Mouse (Mus musculus) left cerebral cortex, postnatal 14 days (tissue): Measurements from ENCODE around the gene Gm49378. TPM values are rescaled to one million over a fixed set of nuclear protein-coding genes. Genes with fewer than 3 reads are reported as not detected.

ENCODE experiments used
- DNase-seq, 2 experiments: peaks; one replicate each; pipeline ENCODE4 v3.0.0; 2021 to 2022; ENCODE audit warnings: low spot score in 2 of 2, mixed read lengths in 1 of 2
- intact Hi-C: fragments of 180-260 bp; cut with DNase I; formaldehyde crosslinking; loops from one replicate; pipeline ENCODE4 v1.15.1; 2025
- total RNA-seq, 2 experiments: library from RNA; stranded (reverse); gene quantifications; 2 replicates each; pipeline ENCODE4 v1.2.3; 2021

Gene Gm49378
- total RNA-seq, 2 experiments from 2014 or later = 4.8 to 8.1 TPM

DNA sequence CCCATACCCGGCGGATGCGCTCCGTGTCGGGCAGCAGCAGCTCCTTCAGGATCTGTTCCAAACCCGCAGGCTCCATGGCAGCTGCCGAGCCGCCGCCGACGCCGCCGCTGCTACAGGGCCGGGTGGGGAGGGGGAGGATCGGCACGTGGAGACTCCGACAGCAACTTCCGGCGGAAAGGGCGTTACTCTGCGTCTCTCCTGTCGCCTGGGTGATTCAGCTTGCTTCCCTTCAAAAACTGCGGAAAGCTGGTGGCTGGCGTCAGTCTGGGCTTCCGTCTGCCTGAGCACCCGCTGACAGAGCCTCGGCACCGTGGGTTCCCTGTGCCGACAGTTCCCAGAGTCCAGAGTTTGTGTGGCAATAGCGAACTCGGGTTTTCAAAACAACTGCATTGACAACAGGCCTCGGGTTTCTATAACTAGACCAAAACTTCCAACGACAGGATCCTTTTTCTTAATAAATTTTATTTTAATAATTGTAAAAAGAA lies 2.1 kb downstream of the Gm49378 start, which contains the start of gene Ipo4:
Ipo4 (minus strand) TSS at position 435 of the 485 bp plus-strand sequence.
- peak; percentile 91 to 92 for DNase-seq
- intact Hi-C loops = no loop called here

DNA sequence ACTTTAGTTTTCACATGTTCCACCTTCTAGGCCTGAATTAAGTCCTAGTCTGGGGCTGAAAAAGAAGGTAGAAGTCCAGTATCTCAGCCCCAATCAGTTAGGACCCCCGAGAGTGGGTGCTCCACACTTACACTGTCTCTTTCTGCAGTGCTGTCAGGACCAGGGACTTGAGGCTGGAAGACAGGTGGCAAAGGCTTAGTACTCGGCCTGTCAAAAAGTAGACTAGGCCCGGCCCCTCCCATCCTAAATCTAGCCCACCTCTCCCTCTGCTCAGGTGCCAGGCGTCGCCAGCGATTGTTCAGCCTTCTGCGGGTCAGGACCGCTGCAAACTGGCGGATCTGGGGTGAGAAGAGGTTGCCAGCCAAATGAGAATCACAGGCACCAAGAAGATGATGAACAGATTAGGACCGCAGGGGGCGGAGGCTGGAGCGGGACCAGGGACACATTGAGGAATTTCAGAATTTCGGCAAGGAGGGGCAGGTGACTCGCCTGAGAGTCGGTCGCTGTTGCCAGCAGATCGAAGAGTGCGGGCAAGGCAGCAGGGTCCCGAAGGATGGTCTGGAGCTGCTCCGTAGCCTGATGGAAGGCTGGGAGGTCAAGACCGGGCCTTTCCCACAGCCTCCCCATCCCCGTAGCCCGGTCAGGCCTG lies 2.7 kb downstream of the Gm49378 start:
- intact Hi-C loops = no loop called here

DNA sequence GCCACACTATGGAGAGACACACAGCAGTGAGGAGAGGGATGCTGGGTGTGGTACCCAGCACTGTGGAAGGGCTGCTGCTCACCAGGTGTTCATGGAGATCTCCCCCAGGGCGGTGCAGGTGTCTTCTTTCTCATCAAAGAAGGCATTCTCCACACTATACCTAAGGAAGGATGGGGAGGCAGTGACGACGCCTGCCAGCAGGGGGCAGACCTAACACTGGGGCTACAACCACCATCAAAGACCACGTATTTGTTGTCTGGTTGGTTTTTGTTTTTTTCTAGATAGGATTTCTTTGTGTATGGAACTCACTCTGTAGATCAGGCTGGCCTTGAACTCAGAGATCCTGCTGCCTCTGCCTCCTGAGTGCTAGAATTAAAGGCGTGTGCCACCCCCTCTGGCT lies 8.4 kb downstream of the Gm49378 start:
- peak in 1 of 2 experiments; percentile 44 for DNase-seq
- intact Hi-C loops = no loop called here

More for the DNA sequence above, 2.7 kb downstream of the Gm49378 start:
- DNase-seq = peak in 1 of 2 experiments; percentile 25

DNA sequence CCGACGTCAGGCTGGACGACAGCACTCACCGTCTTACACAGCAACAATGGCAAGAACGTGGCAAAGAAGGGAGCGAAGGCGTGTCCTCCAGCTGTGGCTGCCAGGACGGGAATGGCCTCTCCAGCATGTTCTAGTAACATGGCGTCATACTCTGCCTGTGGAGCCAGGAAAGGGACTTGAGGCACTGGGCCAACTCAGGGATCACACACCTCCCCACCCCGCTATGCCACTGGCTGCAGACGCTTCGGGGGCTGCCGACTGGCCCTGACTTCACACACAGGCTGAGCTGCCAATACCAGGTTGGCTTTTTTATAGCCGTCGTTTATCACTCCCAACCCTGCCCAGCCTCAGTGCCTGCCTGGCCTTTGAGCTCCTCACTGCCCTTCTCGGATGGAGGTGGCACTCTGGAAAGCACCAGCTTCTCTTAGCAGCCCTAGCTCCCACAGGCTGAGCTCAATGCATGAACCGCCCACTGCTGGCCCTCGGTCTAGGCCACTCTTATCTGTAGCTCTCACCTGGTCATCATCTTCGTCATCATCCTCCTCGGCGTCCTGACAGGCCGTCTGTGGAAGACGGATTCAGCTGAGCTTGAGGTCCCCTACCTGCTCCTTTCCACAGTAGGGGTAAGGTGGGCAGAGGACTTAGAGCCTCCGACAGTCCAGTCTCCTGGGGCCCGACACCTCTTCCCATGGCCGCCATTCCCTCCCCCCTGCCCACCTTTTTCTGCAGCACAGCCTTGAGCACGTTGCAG lies 9.4 kb downstream of the Gm49378 start:
- DNase-seq = no peak
- intact Hi-C loops = no loop called here

DNA sequence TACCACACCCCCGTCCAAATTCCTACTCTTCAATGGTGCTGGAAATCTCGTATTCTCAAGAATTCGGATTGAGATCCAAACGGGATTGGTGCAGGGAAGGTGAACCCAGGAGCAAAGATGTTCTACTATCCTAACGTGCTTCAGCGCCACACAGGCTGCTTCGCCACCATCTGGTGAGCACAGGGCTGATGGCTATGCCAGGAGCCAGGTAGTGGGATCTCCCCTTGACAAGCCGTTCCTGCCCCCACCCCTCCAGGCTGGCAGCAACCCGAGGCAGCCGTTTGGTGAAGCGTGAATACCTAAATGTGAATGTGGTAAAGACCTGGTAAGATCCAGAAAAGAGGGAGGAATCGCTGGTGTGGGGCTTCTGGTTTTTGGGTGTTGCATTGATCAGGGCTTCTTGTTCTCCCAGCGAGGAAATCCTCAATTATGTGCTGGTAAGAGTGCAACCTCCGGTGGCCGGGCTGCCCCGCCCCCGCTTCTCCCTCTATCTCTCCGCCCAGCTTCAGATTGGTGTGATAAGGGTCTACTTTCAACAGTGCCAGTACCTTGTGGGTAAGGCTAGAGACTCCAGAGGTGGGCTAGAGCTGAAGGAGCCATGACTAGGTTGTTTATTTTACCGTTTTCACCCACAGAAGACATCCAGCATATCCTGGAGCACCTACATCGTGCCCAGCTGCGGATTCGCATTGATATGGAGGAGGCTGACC lies 19.1 kb downstream of the Gm49378 start:
- no peak for DNase-seq

DNA sequence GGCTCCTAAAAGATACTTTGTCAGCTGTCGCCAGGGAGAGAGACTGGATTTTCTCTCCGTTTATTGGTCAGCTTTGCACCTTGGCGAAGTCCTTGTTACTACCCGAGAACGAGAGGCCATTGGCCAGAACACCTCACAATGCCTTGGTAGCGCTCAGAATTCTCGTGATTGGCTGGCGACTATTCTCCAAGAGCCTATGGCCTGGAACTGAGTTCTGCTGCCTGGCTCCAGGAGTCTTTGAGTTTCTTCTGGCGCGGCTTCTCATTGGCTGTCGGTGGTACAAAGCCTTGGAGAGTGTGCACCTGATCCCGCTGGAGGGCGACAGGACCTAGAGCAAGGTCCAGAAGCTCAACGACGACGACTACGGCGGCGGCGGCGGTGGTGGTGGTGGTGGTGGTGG lies 19.9 kb downstream of the Gm49378 start, which contains the start of gene Rec8:
Rec8 (plus strand) TSS at position 216 of the 400 bp plus-strand sequence.
- intact Hi-C loops = no loop called here
- DNase-seq = no peak

More for the DNA sequence above, 19.1 kb downstream of the Gm49378 start:
- intact Hi-C loops = no loop called here

DNA sequence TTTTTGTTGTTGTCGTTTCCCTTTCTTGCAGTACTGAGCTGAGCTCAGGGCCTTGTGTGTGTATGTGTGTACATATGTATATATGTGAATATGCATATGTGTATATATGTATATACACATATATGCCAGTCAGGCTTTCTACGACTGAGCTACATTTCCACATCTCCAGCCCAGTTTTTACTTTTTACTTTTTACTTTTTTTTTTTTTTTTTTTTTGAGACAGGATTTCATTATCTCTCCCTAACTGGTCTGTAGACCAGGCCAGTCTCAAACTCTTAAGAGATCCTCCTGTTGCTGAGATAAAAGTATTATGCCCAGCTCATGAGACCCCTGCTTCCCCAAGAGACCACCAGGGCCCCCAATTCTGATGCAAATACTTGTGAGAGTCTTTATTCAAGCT lies 20.9 kb downstream of the Gm49378 start:
- no peak for DNase-seq
- intact Hi-C loops = no loop called here

DNA sequence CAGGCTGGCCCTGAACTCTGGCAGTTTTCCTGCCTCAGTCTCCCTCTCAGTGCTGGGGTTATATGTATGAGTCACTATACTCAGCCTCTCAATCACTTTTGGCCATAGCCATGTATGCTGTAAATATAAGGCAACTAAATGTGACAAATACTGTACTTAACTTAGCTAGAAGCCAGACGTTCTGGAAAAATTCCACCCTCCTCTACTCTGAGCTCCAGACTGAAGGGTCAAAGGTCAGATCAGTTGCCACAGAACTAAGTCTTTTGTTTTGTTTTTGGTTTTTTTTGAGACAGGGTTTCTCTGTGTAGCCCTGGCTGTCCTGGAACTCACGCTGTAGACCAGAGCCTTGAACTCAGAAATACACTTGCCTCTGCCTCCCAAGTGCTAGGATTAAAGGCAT lies 21.8 kb downstream of the Gm49378 start:
- intact Hi-C loops = no loop called here

DNA sequence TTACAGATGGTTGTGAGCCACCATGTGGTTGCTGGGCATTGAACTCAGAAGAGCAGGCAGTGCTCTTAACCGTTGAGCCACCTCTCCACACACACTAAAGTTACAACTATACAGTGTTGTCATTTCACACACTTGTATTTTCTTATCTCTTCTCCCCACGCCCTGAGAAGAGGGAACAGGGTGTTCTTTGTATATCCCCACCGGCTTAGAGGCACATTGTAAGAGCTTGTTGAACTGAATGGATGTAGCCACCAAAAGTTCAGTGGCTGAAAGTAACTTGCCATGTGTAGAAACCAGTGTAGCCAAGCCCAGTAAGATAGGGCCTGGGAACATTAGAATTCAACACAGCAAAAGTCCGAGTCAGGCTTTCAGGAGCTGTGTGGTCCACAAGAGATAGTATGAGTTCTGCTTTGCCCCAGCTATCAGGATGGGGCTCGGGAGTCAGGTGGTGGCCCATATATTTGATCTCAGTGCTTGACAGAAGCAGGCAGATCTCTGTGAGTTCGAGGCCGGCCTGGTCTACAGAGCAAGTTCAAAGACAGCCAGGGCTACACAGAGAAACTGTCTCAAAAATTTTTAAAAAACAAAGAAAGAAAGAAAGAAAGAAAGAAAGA lies 23.0 kb downstream of the Gm49378 start:
- intact Hi-C loops = no loop called here

More for the DNA sequence above, 21.8 kb downstream of the Gm49378 start:
- DNase-seq = no peak

DNA sequence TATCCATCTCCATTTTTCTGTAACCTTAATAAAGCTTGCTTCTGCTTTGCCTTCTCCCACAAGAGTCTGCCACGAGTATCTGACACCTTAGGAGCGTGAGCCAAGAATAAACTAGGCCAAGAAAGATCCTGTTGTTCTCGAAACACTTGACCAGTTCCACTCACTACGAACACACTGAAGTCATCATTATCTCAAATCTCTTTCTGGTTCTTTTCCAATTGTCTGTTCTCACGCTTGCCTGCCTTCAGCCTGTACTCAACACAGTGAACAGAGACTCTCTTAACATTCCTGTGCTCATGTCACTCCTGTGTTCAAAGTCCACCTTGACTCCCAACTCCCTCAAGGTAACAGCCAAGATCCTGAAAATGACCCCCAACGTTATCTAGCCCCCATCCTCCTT lies 24.3 kb downstream of the Gm49378 start:
- DNase-seq = no peak
- intact Hi-C loops = no loop called here

More for the DNA sequence above, 23.0 kb downstream of the Gm49378 start:
- no peak for DNase-seq

DNA sequence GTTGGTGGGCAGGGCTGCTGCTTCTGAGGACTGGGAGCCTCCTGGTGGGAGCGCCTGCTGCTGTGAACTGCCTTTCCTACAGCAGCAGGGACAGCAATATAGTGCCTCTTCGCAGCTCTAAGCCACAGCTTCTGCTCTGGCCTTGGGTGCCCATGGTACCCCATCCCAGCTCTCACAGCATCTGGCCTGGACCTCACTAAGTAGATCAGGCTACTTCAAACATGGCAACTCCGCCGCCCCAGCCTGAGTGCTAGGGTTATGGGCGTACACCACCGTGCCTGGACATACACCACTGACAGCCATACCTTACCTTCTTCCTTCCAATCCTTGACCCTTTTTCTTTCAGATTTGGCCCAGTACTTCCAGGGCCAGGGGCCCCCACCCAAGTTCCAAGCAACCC lies 29.4 kb downstream of the Gm49378 start:
- intact Hi-C loops = no loop called here
- DNase-seq = no peak

DNA sequence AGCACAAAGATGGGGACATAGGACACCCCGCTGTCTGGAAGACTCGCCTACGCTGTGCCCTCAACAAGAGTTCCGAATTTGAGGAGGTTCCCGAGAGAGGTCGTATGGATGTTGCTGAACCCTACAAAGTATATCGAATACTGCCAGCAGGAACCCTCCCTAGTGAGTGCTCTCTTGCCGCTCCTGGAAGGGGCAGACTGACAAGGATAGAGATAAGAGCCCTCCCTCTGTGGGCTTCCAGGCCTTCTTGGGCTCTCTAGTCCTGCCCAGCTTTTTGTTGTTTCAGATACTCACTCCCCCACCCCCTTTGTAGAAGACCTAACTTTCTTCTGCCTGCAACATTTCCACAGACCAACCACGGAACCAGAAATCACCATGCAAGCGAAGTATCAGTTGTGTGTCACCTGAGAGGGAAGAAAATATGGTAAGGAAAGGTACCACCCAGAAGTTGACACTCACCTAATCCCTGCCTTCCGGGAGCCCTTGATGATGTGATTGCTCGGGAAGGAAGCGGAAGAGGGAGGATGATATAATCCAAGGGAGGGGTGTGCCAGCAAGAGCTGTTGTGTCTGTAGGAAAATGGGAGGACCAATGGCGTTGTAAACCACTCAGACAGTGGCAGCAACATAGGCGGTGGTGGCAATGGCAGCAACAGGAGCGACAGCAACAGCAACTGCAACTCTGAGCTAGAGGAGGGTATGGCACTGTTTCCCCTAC lies 31.8 kb downstream of the Gm49378 start:
- intact Hi-C loops = no loop called here
- DNase-seq = no peak

DNA sequence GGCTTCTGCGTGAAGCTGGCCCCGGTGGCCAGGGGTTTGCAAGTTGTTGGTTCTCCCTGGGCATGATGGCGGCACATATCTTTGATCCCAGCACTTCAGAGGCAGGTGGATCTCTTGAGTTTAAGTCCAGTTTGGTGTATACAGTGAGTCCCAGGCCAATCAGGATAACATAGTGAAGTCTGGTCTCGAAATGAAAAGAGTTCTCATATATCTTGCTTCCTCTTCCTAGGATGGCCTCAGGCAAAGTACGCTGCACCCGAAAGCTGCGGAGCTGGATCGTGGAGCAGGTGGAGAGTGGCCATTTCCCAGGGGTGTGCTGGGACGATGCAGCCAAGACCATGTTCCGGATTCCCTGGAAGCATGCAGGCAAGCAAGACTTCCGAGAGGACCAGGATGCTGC lies 32.9 kb downstream of the Gm49378 start:
- DNase-seq = no peak
- intact Hi-C loops = no loop called here

DNA sequence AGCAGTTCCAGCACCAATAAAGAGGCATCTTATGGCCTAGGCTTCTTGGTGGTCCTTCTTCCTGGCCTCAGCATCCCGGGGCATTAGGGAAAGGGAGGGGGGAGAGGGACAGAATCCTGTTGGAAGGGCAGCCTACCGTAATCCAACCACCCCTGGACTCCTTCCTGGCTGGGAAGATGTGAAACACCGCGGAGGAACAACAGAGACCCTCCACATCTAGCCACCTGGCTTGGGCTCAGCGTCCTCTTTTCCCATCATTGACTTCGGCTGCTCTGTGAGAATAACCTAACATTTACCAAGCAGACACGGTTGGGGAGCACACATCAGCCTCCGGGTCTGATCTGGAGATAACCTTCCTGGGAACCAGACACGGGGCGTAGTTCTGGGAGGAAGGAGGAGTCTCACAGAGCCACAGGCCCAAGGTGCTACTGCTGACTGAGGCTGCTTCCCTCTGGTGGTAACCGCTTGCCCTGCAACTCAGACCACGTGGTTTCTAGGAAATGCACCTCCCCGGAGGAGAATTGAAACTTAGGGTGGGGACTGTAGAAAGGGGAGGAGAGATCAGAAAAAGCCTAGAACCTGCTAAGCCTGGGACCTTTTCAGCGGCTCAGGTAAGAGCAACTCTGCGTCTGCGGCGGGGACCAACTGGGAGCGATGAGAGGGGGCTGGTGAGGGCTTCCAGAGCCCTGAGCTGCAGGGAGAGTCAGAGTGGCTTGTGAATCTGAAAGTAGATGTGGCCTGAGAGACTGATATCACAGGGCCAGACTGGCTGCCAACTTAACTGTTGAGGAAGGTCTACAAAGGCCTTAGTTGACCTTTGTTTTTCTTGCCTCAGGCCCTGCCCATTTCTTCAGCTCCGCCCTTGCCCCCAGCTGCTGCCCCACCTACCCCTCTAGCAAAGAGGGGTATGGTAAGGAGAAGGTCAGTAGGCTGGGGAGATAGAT lies 33.8 kb downstream of the Gm49378 start:
- intact Hi-C loops = no loop called here
- DNase-seq = peak; percentile 87 to 92

DNA sequence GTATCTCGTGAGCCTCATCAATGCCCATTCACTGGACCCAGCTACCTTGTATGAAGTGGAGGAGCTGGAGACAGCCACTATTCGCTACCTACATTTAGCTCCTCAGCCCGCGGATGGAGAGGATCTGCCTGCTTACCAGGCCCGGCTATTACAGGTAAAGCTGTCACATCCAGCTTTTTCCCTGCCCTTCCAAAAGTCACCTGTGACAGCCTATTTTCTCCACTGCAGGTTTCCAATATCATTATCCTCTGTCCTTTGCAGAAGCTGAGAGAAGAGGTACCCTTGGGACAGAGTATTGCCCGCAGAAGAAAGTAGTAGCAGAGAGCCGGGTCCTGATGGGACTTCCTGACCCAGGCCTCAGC lies 34.4 kb downstream of the Gm49378 start, which contains the start of gene Irf9:
Irf9 (plus strand) TSS at position 301 of the 362 bp plus-strand sequence.
- intact Hi-C loops = no loop called here
- DNase-seq = no peak

DNA sequence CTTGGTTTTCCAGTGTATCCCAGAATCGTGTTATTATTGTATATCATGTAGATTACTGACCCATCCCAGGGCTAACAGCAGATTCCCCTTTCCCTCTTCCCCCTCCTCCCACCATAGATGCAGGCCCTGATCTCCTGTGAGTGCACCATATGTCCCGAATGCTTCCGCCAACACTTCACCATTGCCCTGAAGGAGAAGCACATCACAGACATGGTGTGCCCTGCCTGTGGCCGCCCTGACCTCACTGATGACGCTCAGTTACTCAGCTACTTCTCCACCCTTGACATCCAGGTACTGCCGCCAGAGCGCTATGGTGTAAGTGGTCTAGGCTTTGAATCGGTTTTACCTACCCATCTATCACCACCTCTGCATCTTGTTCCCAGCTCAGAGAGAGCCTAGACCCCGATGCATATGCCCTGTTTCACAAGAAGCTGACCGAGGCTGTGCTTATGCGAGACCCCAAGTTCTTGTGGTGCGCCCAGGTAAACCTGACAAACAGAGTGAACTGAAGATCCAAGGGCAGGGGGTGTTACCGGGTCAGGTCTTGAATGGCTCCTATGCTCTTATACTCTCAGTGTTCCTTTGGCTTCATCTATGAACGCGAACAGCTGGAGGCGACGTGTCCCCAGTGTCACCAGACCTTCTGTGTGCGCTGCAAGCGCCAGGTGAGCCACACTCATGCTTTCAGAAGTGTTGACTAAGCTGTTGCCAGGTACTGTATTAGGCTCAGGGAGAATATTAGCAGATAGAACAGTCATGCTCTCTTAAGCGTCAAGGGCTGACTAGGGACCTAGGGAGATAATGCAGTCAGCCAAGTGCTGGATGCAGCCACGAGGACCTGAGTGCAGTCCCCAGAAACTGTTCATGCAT lies 38.9 kb downstream of the Gm49378 start:
- no peak for DNase-seq
- intact Hi-C loops = no loop called here
